ENCODE assay signal across 13 mouse cellular contexts in genomic region chr5:21482446-21483222, GRCm38 (mm10). TPM values are rescaled to one million over a fixed set of nuclear protein-coding genes. Genes with fewer than 3 reads are reported as not detected.
A peak's percentile ranks its signal among the peaks of the same experiment; 100 is the strongest.
DNase-seq lines count a peak whose midpoint lies in the region; ATAC-seq and TF ChIP-seq lines count a peak whose summit lies in the region.
"Had no signal": no experiment of that assay in that cellular context is flagged by ENCODE, and none has a peak within 500 bp of the region (broad histone marks: within the 10 kb centered on the region; RNA-seq: fewer than 3 reads in every experiment).

No protein-coding gene starts in this region.

- no peak for TF ChIP-seq EP300 in heart, postnatal 0 days (IDR thresholded peaks at IDR 0.05; ENCODE audit: low read depth)

- H3K36me3 ChIP-seq in heart, postnatal 0 days (replicated peaks; ENCODE audit: control insufficient read depth, insufficient read depth, low read length): no peaks in the 10 kb centered on the region
- peaks cover 3% of the 10 kb centered on the region; the same call in 1 of the 2 replicates for H3K36me3 ChIP-seq in midbrain, postnatal 0 days (ENCODE audit: insufficient read depth, low read length)

- ATAC-seq in heart, postnatal 0 days (ENCODE audit: insufficient read depth, low read depth): no peak
- ATAC-seq in midbrain, postnatal 0 days (ENCODE audit: low FRiP score): no peak
- ATAC-seq: hindbrain, postnatal 0 days had no signal

- no peak overlapping the region for H3K4me3 ChIP-seq in heart, postnatal 0 days (ENCODE audit: low read depth, low read length)
- H3K4me3 ChIP-seq in midbrain, postnatal 0 days (ENCODE audit: low read depth, low read length): no peak overlapping the region
- H3K4me3 ChIP-seq: erythroblast, embryonic 14.5 days; liver, embryonic 15.5 days had no signal

- no peaks in the 10 kb centered on the region for H3K9me3 ChIP-seq in heart, postnatal 0 days (replicated peaks; ENCODE audit: control insufficient read depth, low read length)
- no peaks in the 10 kb centered on the region for H3K9me3 ChIP-seq in midbrain, postnatal 0 days (ENCODE audit: low read length)
- H3K9me3 ChIP-seq: liver, embryonic 15.5 days had no signal

- no peaks in the 10 kb centered on the region for H3K27me3 ChIP-seq in heart, postnatal 0 days (ENCODE audit: control insufficient read depth, insufficient read depth, low read length)
- no peaks in the 10 kb centered on the region for H3K27me3 ChIP-seq in midbrain, postnatal 0 days (ENCODE audit: insufficient read depth, low read length)
- H3K27me3 ChIP-seq: liver, embryonic 15.5 days had no signal

- TF ChIP-seq CTCF in heart, postnatal 0 days (IDR thresholded peaks at IDR 0.05; ENCODE audit: low read depth): no peak
- TF ChIP-seq CTCF in midbrain, postnatal 0 days (IDR thresholded peaks at IDR 0.05): no peak

- peak; percentile 14 for DNase-seq in heart, postnatal 0 days (ENCODE audit: low spot score)
- no peak for DNase-seq in heart, postnatal 36 days
- peak; percentile 18 for DNase-seq in ovary, adult 18-20 months (ENCODE audit: low spot score)
- DNase-seq in ovary, postnatal 14 days (ENCODE audit: low spot score): no peak
- DNase-seq in brain, adult 2 months (ENCODE audit: low read depth, low spot score): peak; percentile 14
- peak; percentile 5 for DNase-seq in midbrain, postnatal 0 days (ENCODE audit: low spot score)
- no peak for DNase-seq in Muller cell, postnatal 12 days (ENCODE audit: inconsistent ontology term)
- DNase-seq: cerebellum, adult 8-10 months; kidney, postnatal 10 days had no signal

- H3K27ac ChIP-seq in heart, postnatal 0 days (ENCODE audit: low read depth): no peak overlapping the region
- no peak overlapping the region for H3K27ac ChIP-seq in midbrain, postnatal 0 days (ENCODE audit: low read depth, low read length)
- H3K27ac ChIP-seq: hindbrain, postnatal 0 days; liver, embryonic 15.5 days had no signal

- WGBS in heart, postnatal 0 days: 40% methylated on average over 11 of the region's 11 CpGs
- WGBS in midbrain, postnatal 0 days: 22% methylated on average over 11 of the region's 11 CpGs

- no peak overlapping the region for H3K4me2 ChIP-seq in heart, postnatal 0 days (ENCODE audit: low read depth, low read length)
- H3K4me2 ChIP-seq in midbrain, postnatal 0 days (ENCODE audit: low read depth, low read length, poor library complexity, severe bottlenecking): no peak overlapping the region
- H3K4me2 ChIP-seq: liver, embryonic 15.5 days had no signal

- no peaks in the 10 kb centered on the region; the same call in 1 of the 2 replicates for H3K4me1 ChIP-seq in heart, postnatal 0 days (ENCODE audit: control insufficient read depth, insufficient read depth)
- H3K4me1 ChIP-seq in midbrain, postnatal 0 days (ENCODE audit: insufficient read depth, low read length): no peaks in the 10 kb centered on the region
- H3K4me1 ChIP-seq: liver, embryonic 15.5 days had no signal

- H3K9ac ChIP-seq in heart, postnatal 0 days (replicated peaks; ENCODE audit: low read depth, low read length): no peak overlapping the region
- no peak overlapping the region for H3K9ac ChIP-seq in midbrain, postnatal 0 days (replicated peaks; ENCODE audit: low read length, poor library complexity, severe bottlenecking)
- H3K9ac ChIP-seq: liver, embryonic 15.5 days had no signal

- intact Hi-C loops in heart, postnatal 36 days (cut with DNase I): no loop called here

RNA-seq across cellular contexts. Expression of gene Fam185a, which starts 57.9 kb away (rescaled TPM):
- total RNA-seq in heart, postnatal 0 days (2014; rRNA removed; ENCODE audit: low replicate concordance): 11.9 and 23.4 TPM in 2 replicates
- polyA plus RNA-seq in heart, postnatal 0 days (2015; fragmentation: Nextera tagmentation; extraction: Ambion mirVana): 6.8 and 6.9 TPM in 2 replicates
- total RNA-seq in heart, postnatal 36 days (2021): 10 to 100 TPM; 18.9 to 19.0 TPM
- total RNA-seq in midbrain, postnatal 0 days (2014; rRNA removed): 13.2 and 13.5 TPM in 2 replicates
- 10.1 and 10.8 TPM in 2 replicates for polyA plus RNA-seq in midbrain, postnatal 0 days (2015; fragmentation: Nextera tagmentation; extraction: Ambion mirVana)
- polyA plus RNA-seq: erythroblast, embryonic 14.5 days had no signal

RNA-seq across cellular contexts. Expression of gene Ccdc146, which starts 58.2 kb away (rescaled TPM):
- 0.08 TPM in 1 of 2 replicates, not detected in the other for total RNA-seq in heart, postnatal 0 days (2014; rRNA removed; ENCODE audit: low replicate concordance)
- 4.1 and 4.2 TPM in 2 replicates for polyA plus RNA-seq in heart, postnatal 0 days (2015; fragmentation: Nextera tagmentation; extraction: Ambion mirVana)
- 1 to 10 TPM; 2.1 to 3.4 TPM for total RNA-seq in heart, postnatal 36 days (2021)
- total RNA-seq in midbrain, postnatal 0 days (2014; rRNA removed): 0.14 and 0.27 TPM in 2 replicates
- 0.43 and 0.74 TPM in 2 replicates for polyA plus RNA-seq in midbrain, postnatal 0 days (2015; fragmentation: Nextera tagmentation; extraction: Ambion mirVana)
- polyA plus RNA-seq: erythroblast, embryonic 14.5 days; liver, embryonic 15.5 days; spleen, adult 2 months had no signal

Comparison
In these comparisons a context has a peak if more than half of its experiments do, and no peak if none do; other contexts are left out.
1. DNase-seq: peak in heart, postnatal 0 days (single experiment), ovary, adult 18-20 months (single experiment), brain, adult 2 months (single experiment) and midbrain, postnatal 0 days (single experiment); none in heart, postnatal 36 days (0 of 2), ovary, postnatal 14 days (single experiment) and Muller cell, postnatal 12 days (single experiment).